Mouse (Mus musculus): ENCODE data around the gene Tas2r144. TPM values are rescaled to one million over a fixed set of nuclear protein-coding genes. Genes with fewer than 3 reads are reported as not detected.

The Tas2r144 gene
- not detected in 2 replicates for polyA plus RNA-seq (2015; fragmentation: Nextera tagmentation; extraction: Ambion mirVana)

DNA sequence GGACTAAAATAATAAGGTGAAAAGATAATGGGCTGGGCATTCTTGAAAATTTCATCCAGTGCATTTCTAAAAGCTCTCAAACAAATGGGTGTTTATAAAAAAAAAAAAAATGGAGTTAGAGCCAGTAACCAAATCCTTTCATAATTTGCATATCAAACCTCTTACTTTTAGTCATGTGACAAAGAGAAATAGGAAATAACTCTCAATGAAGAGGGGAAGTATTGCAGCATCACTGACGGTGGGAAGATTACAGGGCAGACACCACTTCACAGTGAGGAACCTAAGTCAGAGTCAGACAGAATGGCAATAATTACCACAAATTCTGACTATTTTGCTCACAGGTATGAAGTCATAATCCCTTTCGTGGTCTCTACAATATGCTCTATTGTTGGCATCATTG, at the start of gene Tas2r144:
Gene Tas2r144 (plus strand): TSS at position 301 of the 400 bp plus-strand sequence.
- Histone ChIP-seq H3K4me3 (no peak within 1 kb of the TSS), H3K27ac (no peak within 1 kb of the TSS), H3K9me3 (no peaks in the 10 kb centered on the region), H3K4me1 (no peaks in the 10 kb centered on the region), H3K36me3 (no peaks in the 10 kb centered on the region), H3K27me3 (no peaks in the 10 kb centered on the region), H3K9ac (no peak within 1 kb of the TSS), H3K4me2 (no peak within 1 kb of the TSS)
- no peak for ATAC-seq (ENCODE audit: borderline replicate concordance, extremely low read depth, low FRiP score, low TSS enrichment)
- WGBS, result 72% methylated on average over 2 of the region's 2 CpGs

DNA sequence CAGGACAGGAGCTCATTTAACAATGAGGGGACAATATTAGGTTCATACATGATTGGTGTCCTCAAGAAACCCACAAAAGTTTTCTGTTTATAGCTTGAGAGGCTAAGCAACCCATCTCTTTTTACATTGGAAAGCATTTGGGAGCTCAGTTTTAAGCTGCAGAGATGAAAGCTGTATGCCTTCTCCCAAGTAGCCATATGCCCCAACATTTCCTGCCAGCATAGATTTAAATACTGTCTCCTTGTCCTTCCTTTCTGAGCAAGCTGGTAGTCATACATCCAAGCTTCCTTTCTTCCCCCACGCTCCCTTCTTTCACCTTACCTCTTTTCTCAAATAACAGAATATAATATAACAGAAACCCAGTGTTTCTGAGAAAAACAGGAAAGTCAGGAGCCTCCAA, 32.7 kb upstream of the Tas2r144 start:
- no peak overlapping the region for H3K27ac ChIP-seq

DNA sequence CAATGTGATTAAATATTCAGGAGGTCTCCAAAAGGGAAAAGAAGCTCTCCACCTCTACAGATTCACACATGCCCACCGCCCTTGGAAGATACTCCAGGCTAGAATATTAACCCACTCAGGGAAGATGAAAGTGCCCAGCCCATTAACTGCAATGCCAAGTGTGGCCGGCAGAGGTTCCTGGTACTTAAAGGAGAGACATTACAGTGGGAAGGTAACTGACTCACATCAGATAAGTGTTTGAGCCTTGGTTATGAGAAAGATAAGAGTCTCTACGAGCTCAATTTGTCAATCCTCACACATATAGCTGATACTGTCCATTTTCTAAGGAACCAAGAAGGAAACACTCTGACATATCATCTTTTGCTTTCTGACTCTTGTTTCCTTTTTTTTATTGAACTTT, 28.9 kb upstream of the Tas2r144 start:
- H3K4me1 ChIP-seq, result no peaks in the 10 kb centered on the region
- H3K36me3 ChIP-seq, result no peaks in the 10 kb centered on the region
- WGBS, result 43% methylated on average over 3 of the region's 3 CpGs
- H3K4me3 ChIP-seq, result no peak overlapping the region
- no peak overlapping the region for H3K4me2 ChIP-seq
- H3K9me3 ChIP-seq, result no peaks in the 10 kb centered on the region
- no peak overlapping the region for H3K9ac ChIP-seq
- no peak for ATAC-seq (ENCODE audit: borderline replicate concordance, extremely low read depth, low FRiP score, low TSS enrichment)
- no peak overlapping the region for H3K27ac ChIP-seq
- no peaks in the 10 kb centered on the region for H3K27me3 ChIP-seq

More for the DNA sequence above, 32.7 kb upstream of the Tas2r144 start:
- 62% methylated on average over 1 of the region's 1 CpGs for WGBS
- Histone ChIP-seq H3K36me3 (no peaks in the 10 kb centered on the region), H3K9me3 (no peaks in the 10 kb centered on the region), H3K27me3 (no peaks in the 10 kb centered on the region), H3K4me3 (no peak overlapping the region), H3K4me1 (no peaks in the 10 kb centered on the region), H3K9ac (no peak overlapping the region), H3K4me2 (no peak overlapping the region)
- no peak for ATAC-seq (ENCODE audit: borderline replicate concordance, extremely low read depth, low FRiP score, low TSS enrichment)

- no peaks in the 10 kb centered on the region for H3K4me1 ChIP-seq
- no peak overlapping the region for H3K4me3 ChIP-seq
These were observed 17.4 kb upstream of the Tas2r144 start for GRCm38 (mm10) chr6:42197710-42198109.

DNA sequence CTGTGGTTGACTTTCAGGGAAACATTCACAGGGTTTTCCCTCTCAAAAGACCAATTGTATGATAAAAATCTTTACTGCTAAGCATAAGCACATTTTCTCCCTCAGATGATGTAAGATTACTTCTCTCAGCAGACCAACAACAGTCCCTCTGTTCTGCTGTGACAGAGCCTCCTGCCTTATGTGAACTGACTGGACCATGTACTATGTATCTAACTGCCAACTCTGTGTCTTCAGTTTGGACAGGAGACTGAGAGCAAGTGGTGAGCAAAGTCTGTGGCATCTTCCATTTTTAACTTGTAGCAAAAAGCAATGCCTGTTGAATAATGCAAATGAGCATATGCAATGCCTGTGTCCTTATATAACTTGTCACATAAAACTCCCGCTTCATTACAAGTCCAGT, 15.6 kb upstream of the Tas2r144 start:
- H3K4me1 ChIP-seq, result no peaks in the 10 kb centered on the region
- H3K36me3 ChIP-seq, result no peaks in the 10 kb centered on the region
- ATAC-seq (ENCODE audit: borderline replicate concordance, extremely low read depth, low FRiP score, low TSS enrichment), result no peak
- H3K27me3 ChIP-seq, result no peaks in the 10 kb centered on the region
- no peak overlapping the region for H3K4me3 ChIP-seq
- H3K9ac ChIP-seq, result no peak overlapping the region
- H3K27ac ChIP-seq, result no peak overlapping the region
- WGBS, result 71% methylated on average over 1 of the region's 1 CpGs
- no peaks in the 10 kb centered on the region for H3K9me3 ChIP-seq
- no peak overlapping the region for H3K4me2 ChIP-seq

More at GRCm38 (mm10) chr6:42197710-42198109, 17.4 kb upstream of the Tas2r144 start:
- no peak for ATAC-seq (ENCODE audit: borderline replicate concordance, extremely low read depth, low FRiP score, low TSS enrichment)
- Histone ChIP-seq H3K27me3 (no peaks in the 10 kb centered on the region), H3K9ac (no peak overlapping the region), H3K4me2 (no peak overlapping the region), H3K9me3 (no peaks in the 10 kb centered on the region), H3K36me3 (no peaks in the 10 kb centered on the region), H3K27ac (no peak overlapping the region)
- WGBS, result 17% methylated on average over 3 of the region's 3 CpGs

DNA sequence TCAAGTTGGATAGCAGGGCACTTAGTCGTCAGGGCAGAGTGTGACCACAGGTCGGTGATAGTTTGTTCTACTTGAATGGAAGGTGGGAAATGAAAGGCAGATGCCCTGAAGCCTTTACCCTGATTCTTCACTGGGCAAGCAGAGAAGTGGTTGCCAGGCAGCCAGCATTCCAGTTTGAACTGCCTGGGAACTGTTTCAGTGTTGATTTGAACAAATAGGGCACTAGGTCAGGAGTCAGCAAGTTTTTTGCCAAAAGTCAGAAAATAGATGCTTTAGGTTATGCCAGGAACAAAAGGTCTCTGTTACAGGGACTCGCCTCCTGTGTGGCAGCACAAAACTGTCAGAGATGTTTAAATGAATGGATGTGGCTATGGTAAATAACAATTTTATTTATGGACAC, 7.2 kb downstream of the Tas2r144 start:
- no peak overlapping the region for H3K4me3 ChIP-seq
- H3K9ac ChIP-seq, result no peak overlapping the region
- ATAC-seq (ENCODE audit: borderline replicate concordance, extremely low read depth, low FRiP score, low TSS enrichment), result no peak
- H3K27me3 ChIP-seq, result no peaks in the 10 kb centered on the region
- no peaks in the 10 kb centered on the region for H3K9me3 ChIP-seq
- WGBS, result 49% methylated on average over 3 of the region's 3 CpGs
- H3K4me1 ChIP-seq, result no peaks in the 10 kb centered on the region
- no peaks in the 10 kb centered on the region for H3K36me3 ChIP-seq
- no peak overlapping the region for H3K4me2 ChIP-seq
- no peak overlapping the region for H3K27ac ChIP-seq

- no peak overlapping the region for H3K4me2 ChIP-seq
- no peaks in the 10 kb centered on the region for H3K27me3 ChIP-seq
- peaks cover 4% of the 10 kb centered on the region; the same call in 1 of the 2 replicates for H3K4me1 ChIP-seq
- no peak overlapping the region for H3K9ac ChIP-seq
- no peak for ATAC-seq (ENCODE audit: borderline replicate concordance, extremely low read depth, low FRiP score, low TSS enrichment)
- no peaks in the 10 kb centered on the region for H3K9me3 ChIP-seq
- no peak overlapping the region for H3K4me3 ChIP-seq
- no peak overlapping the region for H3K27ac ChIP-seq
- H3K36me3 ChIP-seq, result no peaks in the 10 kb centered on the region
- 68% methylated on average over 4 of the region's 4 CpGs for WGBS
These were observed 9.9 kb downstream of the Tas2r144 start for GRCm38 (mm10) chr6:42225046-42225445.

DNA sequence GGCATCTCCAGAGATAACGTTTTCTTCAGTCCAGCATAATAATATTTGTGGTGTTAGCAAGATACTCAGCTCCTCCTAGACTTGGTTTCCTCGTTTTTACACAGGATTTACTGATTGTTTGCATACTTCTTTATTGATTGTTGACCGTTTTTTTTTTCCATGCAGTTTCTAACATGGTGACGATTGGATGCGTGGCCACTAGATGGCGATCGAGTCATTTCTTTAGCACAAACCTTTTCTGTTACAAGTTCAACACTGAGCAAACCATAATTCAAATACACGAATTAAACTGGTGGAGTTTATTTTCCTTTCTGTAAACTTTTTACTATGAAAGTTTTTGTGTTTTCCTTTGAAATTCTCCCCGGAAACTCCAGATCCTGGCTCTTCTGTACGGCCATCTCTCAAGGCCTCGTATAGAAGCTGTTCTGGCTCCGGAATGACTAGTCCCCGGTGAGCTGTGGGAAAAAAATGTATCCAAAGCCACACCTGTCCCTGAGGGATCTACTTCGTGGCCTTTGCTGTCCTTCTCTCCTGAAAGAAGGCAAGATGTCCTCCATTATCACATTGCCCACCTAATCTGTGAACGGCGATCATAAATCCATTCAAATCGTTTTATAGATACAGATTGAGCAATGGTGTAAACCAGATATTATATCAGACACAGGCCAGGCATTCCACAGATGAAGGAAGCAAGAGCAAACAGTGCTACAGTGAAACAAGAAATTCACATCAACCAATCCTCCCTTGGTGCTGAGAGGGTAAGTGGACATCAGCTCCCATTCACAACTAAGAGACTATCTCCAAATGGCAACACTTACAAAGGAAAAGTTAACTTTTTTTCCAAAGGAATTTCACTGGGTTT, 12.3 kb downstream of the Tas2r144 start:
- Histone ChIP-seq H3K4me3 (no peak overlapping the region), H3K27ac (no peak overlapping the region), H3K9me3 (no peaks in the 10 kb centered on the region), H3K4me2 (no peak overlapping the region), H3K36me3 (no peaks in the 10 kb centered on the region), H3K9ac (0 out of 2 replicates have a peak overlapping the region, but pooled peaks have one; percentile 4), H3K27me3 (no peaks in the 10 kb centered on the region), H3K4me1 (peaks cover 4% of the 10 kb centered on the region; the same call in 1 of the 2 replicates)
- 29% methylated on average over 17 of the region's 17 CpGs for WGBS
- peak; percentile 57; the same call in 1 of the 2 replicates for ATAC-seq (ENCODE audit: borderline replicate concordance, extremely low read depth, low FRiP score, low TSS enrichment)

GRCm38 (mm10) chr6:42229610-42230009, 14.5 kb downstream of the Tas2r144 start:
- ATAC-seq (ENCODE audit: borderline replicate concordance, extremely low read depth, low FRiP score, low TSS enrichment), result no peak

GRCm38 (mm10) chr6:42231191-42231590, 16.1 kb downstream of the Tas2r144 start:
- H3K27me3 ChIP-seq, result no peaks in the 10 kb centered on the region
- WGBS, result 80% methylated on average over 3 of the region's 3 CpGs
- H3K9ac ChIP-seq, result no peak overlapping the region
- ATAC-seq (ENCODE audit: borderline replicate concordance, extremely low read depth, low FRiP score, low TSS enrichment), result no peak
- H3K9me3 ChIP-seq, result no peaks in the 10 kb centered on the region
- H3K4me1 ChIP-seq, result peaks cover 4% of the 10 kb centered on the region; the same call in 1 of the 2 replicates
- H3K27ac ChIP-seq, result no peak overlapping the region
- no peaks in the 10 kb centered on the region for H3K36me3 ChIP-seq
- H3K4me2 ChIP-seq, result no peak overlapping the region
- no peak overlapping the region for H3K4me3 ChIP-seq

More at GRCm38 (mm10) chr6:42229610-42230009, 14.5 kb downstream of the Tas2r144 start:
- Histone ChIP-seq H3K4me3 (no peak overlapping the region), H3K4me1 (peaks cover 4% of the 10 kb centered on the region; the same call in 1 of the 2 replicates), H3K9ac (no peak overlapping the region), H3K4me2 (no peak overlapping the region), H3K9me3 (no peaks in the 10 kb centered on the region), H3K27ac (no peak overlapping the region), H3K27me3 (no peaks in the 10 kb centered on the region), H3K36me3 (no peaks in the 10 kb centered on the region)
- 57% methylated on average over 4 of the region's 4 CpGs for WGBS

DNA sequence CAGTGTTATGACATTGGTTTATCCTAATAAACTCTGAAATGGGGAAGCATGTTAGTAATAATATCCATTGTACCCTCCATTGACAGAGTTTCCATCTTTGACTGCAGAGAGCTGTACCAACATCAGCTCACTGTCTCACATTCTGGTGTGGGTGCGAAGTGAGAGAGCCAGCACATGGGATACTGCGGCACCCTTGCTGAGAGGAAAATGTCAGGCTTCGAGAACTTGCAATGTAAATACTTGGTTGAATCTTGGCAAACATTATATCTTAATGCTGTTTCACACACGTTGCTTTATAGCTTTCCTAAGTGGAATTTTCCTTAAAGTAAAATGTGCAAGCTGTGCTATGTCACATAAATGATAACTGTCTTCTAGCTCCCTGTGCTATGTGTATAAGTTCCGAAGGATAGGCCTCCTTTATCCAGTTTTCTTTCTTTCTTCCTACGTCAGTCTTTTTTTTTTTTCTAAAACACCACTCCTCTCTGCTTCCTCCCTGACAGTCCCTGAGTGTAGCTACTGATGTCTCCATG, 22.2 kb downstream of the Tas2r144 start:
- 41% methylated on average over 6 of the region's 6 CpGs for WGBS

More for the DNA sequence above, 22.2 kb downstream of the Tas2r144 start:
- Histone ChIP-seq H3K4me3 (no peak overlapping the region), H3K4me2 (no peak overlapping the region), H3K9ac (no peak overlapping the region), H3K27me3 (no peaks in the 10 kb centered on the region), H3K9me3 (no peaks in the 10 kb centered on the region), H3K27ac (no peak overlapping the region), H3K36me3 (no peaks in the 10 kb centered on the region), H3K4me1 (peaks cover 7% of the 10 kb centered on the region)
- no peak for ATAC-seq (ENCODE audit: borderline replicate concordance, extremely low read depth, low FRiP score, low TSS enrichment)
